Mouse (Mus musculus): Measurements from ENCODE around the gene Erf. TPM values are rescaled to one million over a fixed set of nuclear protein-coding genes. Genes with fewer than 3 reads are reported as not detected.

Erf gene
- polyA plus RNA-seq, 1 experiment from 2014 or later = 17.9 TPM

DNA sequence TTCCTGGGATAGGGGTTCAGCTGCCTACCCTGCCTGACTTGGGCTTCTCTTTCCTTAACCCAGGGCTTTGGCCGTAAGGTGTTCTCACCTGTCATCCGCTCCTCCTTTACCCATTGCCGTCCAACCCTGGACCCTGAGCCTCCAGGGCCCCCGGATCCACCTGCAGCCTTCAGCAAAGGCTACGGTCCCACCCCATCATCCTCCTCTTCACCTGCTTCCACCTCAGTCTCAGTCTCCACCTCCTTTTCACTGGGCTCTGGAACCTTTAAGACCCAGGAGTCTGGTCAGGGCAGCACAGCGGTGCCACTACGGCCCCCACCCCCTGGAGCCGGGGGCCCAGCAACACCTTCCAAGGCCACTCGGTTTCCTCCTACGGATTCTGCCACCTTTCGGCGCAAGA, 37.5 kb upstream of the Erf start:
- WGBS = 86% methylated on average over 12 of the region's 12 CpGs
- no peak overlapping the region for H3K9ac ChIP-seq

DNA sequence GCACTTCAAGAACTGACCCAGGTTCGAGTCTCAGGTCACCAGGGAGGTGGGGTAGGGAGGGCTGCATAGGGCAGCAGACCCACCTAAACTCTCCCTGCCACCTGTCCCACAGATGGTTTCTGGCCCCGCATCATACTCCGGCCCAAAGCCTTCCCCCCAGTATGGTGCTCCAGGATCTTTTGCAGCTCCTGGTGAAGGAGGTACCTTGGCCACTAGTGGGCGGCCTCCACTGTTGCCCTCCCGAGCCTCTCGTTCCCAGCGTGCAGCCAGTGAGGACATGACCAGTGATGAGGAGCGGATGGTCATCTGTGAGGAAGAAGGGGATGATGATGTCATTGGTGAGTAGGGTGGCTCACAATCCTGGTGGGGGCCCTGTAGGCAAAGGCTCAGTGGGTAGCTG, 36.4 kb upstream of the Erf start:
- peaks cover 73% of the 10 kb centered on the region for H3K36me3 ChIP-seq
- whole genome bisulfite sequencing = 80% methylated on average over 8 of the region's 8 CpGs
- no peak overlapping the region for H3K9ac ChIP-seq
- no peaks in the 10 kb centered on the region for H3K9me3 ChIP-seq (replicated peaks)
- H3K4me3 ChIP-seq (replicated peaks) = no peak overlapping the region
- ATAC-seq (replicated peaks; ENCODE audit: low FRiP score) = no peak
- H3K27ac ChIP-seq = no peak overlapping the region
- H3K27me3 ChIP-seq = no peaks in the 10 kb centered on the region
- no peak overlapping the region for H3K4me2 ChIP-seq
- peaks cover 36% of the 10 kb centered on the region for H3K4me1 ChIP-seq

More for the DNA sequence above, 37.5 kb upstream of the Erf start:
- H3K9me3 ChIP-seq (replicated peaks) = no peaks in the 10 kb centered on the region
- H3K4me3 ChIP-seq (replicated peaks) = no peak overlapping the region
- no peak for ATAC-seq (replicated peaks; ENCODE audit: low FRiP score)
- no peak overlapping the region for H3K4me2 ChIP-seq
- no peak overlapping the region for H3K27ac ChIP-seq
- H3K36me3 ChIP-seq = peaks cover 84% of the 10 kb centered on the region
- H3K27me3 ChIP-seq = no peaks in the 10 kb centered on the region
- peaks cover 37% of the 10 kb centered on the region for H3K4me1 ChIP-seq

- H3K27me3 ChIP-seq = no peaks in the 10 kb centered on the region
- no peak overlapping the region for H3K27ac ChIP-seq
- H3K4me1 ChIP-seq = peaks cover 38% of the 10 kb centered on the region
- H3K9me3 ChIP-seq (replicated peaks) = no peaks in the 10 kb centered on the region
- no peak overlapping the region for H3K4me3 ChIP-seq (replicated peaks)
- H3K36me3 ChIP-seq = peaks cover 60% of the 10 kb centered on the region
- H3K9ac ChIP-seq = no peak overlapping the region
- H3K4me2 ChIP-seq = no peak overlapping the region
- WGBS = 90% methylated on average over 20 of the region's 20 CpGs
- ATAC-seq (replicated peaks; ENCODE audit: low FRiP score) = no peak
These were observed 35.1 kb upstream of the Erf start for GRCm38 (mm10) chr7:25285511-25286238.

DNA sequence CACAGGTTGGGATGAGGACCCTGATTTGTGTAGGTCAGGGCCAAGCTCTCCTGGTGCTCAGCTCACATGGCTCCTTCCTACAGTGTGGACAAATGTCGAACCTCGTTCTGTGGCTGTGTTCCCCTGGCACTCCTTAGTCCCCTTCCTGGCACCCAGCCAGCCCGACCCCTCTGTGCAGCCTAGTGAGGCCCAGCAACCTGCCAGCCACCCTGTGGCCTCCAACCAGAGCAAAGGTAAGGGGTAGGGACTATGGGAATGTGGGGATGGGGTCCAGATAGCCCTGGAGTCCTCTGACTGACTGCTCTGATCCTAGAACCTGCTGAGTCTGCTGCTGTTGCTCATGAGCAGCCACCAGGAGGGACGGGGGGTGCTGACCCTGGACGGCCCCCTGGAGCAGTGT, 34.2 kb upstream of the Erf start:
- Histone ChIP-seq H3K9me3 (replicated peaks) (no peaks in the 10 kb centered on the region), H3K4me2 (peak overlapping the region; percentile 90; the same call in 1 of the 2 replicates), H3K4me3 (replicated peaks) (0 out of 2 replicates have a peak overlapping the region, but pooled peaks have one; percentile 83), H3K27ac (no peak overlapping the region), H3K9ac (0 out of 2 replicates have a peak overlapping the region, but pooled peaks have one; percentile 85), H3K36me3 (peaks cover 51% of the 10 kb centered on the region), H3K27me3 (no peaks in the 10 kb centered on the region), H3K4me1 (peaks cover 44% of the 10 kb centered on the region)
- ATAC-seq (replicated peaks; ENCODE audit: low FRiP score) = no peak
- 65% methylated on average over 5 of the region's 5 CpGs for WGBS

- 34% methylated on average over 2 of the region's 2 CpGs for WGBS
- peak overlapping the region; percentile 100 for H3K27ac ChIP-seq
- ATAC-seq (replicated peaks; ENCODE audit: low FRiP score) = no peak
- no peaks in the 10 kb centered on the region for H3K9me3 ChIP-seq (replicated peaks)
- H3K36me3 ChIP-seq = peaks cover 45% of the 10 kb centered on the region
- H3K4me2 ChIP-seq = peak overlapping the region; percentile 90
- no peaks in the 10 kb centered on the region for H3K27me3 ChIP-seq
- peaks cover 50% of the 10 kb centered on the region for H3K4me1 ChIP-seq
- H3K4me3 ChIP-seq (replicated peaks) = peak overlapping the region; percentile 83
- H3K9ac ChIP-seq = peak overlapping the region; percentile 85
These were observed 33.6 kb upstream of the Erf start for GRCm38 (mm10) chr7:25284171-25284570.

- peak overlapping the region; percentile 100 for H3K27ac ChIP-seq
- H3K27me3 ChIP-seq = no peaks in the 10 kb centered on the region
- H3K4me1 ChIP-seq = peaks cover 51% of the 10 kb centered on the region
- peaks cover 40% of the 10 kb centered on the region for H3K36me3 ChIP-seq
- WGBS = 10% methylated on average over 5 of the region's 5 CpGs
- H3K9ac ChIP-seq = peak overlapping the region; percentile 85
- no peaks in the 10 kb centered on the region for H3K9me3 ChIP-seq (replicated peaks)
- H3K4me2 ChIP-seq = peak overlapping the region; percentile 90
- peak overlapping the region; percentile 83 for H3K4me3 ChIP-seq (replicated peaks)
- no peak for ATAC-seq (replicated peaks; ENCODE audit: low FRiP score)
These were observed 33.1 kb upstream of the Erf start for GRCm38 (mm10) chr7:25283637-25284036.

- peak overlapping the region; percentile 83 for H3K4me3 ChIP-seq (replicated peaks)
- 0% methylated on average over 33 of the region's 36 CpGs for WGBS
- H3K27me3 ChIP-seq = no peaks in the 10 kb centered on the region
- peak overlapping the region; percentile 90 for H3K4me2 ChIP-seq
- 0 out of 2 replicates have a peak, but pooled peaks have one; percentile 3 for ATAC-seq (replicated peaks; ENCODE audit: low FRiP score)
- peak overlapping the region; percentile 85 for H3K9ac ChIP-seq
- peak overlapping the region; percentile 100 for H3K27ac ChIP-seq
- no peaks in the 10 kb centered on the region for H3K9me3 ChIP-seq (replicated peaks)
- H3K4me1 ChIP-seq = peaks cover 55% of the 10 kb centered on the region
- H3K36me3 ChIP-seq = peaks cover 31% of the 10 kb centered on the region
These were observed 32.2 kb upstream of the Erf start for GRCm38 (mm10) chr7:25282731-25283211.

- Histone ChIP-seq H3K4me1 (peaks cover 63% of the 10 kb centered on the region), H3K4me3 (replicated peaks) (peak overlapping the region; percentile 83), H3K27me3 (no peaks in the 10 kb centered on the region), H3K36me3 (peaks cover 23% of the 10 kb centered on the region), H3K9ac (peak overlapping the region; percentile 85), H3K4me2 (peak overlapping the region; percentile 90), H3K27ac (peak overlapping the region; percentile 100), H3K9me3 (replicated peaks) (no peaks in the 10 kb centered on the region)
- WGBS = under 1% methylated on average over 71 of the region's 108 CpGs
- ATAC-seq (replicated peaks; ENCODE audit: low FRiP score) = peak; percentile 83
These were observed 31.4 kb upstream of the Erf start for GRCm38 (mm10) chr7:25281734-25282601.

DNA sequence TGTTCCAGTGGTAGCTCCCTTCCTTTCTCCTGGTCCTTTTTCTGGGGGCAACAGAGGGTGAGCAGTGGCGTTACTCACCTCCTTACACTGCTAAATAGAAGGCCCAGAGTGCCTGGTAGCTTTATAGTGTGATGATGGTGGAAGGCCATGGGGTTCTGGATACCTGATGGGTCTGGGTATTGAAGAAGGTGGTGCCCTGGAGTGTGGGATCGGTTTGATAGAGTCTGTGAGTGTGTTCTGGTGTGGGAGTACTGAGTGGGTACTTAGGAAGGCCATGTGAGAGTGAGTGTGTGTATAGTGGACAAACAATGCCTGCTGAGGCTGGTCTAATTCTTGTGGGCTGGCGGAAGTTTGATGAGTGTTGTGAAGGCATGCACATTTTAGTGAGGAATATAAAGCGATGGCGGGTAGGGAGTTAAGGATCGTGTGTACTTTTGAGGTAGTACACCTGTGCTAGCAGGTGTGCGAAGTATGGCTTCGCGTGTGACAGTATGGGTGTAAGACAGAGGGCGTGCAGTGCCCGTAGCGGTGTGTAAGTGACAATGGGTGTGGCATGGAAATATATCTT, 30.7 kb upstream of the Erf start:
- H3K9me3 ChIP-seq (replicated peaks) = no peaks in the 10 kb centered on the region
- H3K27me3 ChIP-seq = no peaks in the 10 kb centered on the region
- WGBS = 15% methylated on average over 12 of the region's 12 CpGs
- peak overlapping the region; percentile 100 for H3K27ac ChIP-seq
- H3K4me2 ChIP-seq = peak overlapping the region; percentile 90
- ATAC-seq (replicated peaks; ENCODE audit: low FRiP score) = no peak
- peak overlapping the region; percentile 53; the same call in 1 of the 2 replicates for H3K9ac ChIP-seq
- peaks cover 16% of the 10 kb centered on the region for H3K36me3 ChIP-seq
- H3K4me1 ChIP-seq = peaks cover 69% of the 10 kb centered on the region
- peak overlapping the region; percentile 83 for H3K4me3 ChIP-seq (replicated peaks)

- H3K9me3 ChIP-seq (replicated peaks) = no peaks in the 10 kb centered on the region
- H3K4me2 ChIP-seq = peak overlapping the region; percentile 90
- WGBS = under 1% methylated on average over 6 of the region's 6 CpGs
- H3K27ac ChIP-seq = peak overlapping the region; percentile 100
- H3K4me3 ChIP-seq (replicated peaks) = peak overlapping the region; percentile 72
- H3K4me1 ChIP-seq = peaks cover 80% of the 10 kb centered on the region
- ATAC-seq (replicated peaks; ENCODE audit: low FRiP score) = no peak
- peak overlapping the region; percentile 53 for H3K9ac ChIP-seq
- no peaks in the 10 kb centered on the region for H3K27me3 ChIP-seq
- H3K36me3 ChIP-seq = peaks cover 5% of the 10 kb centered on the region
These were observed 29.6 kb upstream of the Erf start for GRCm38 (mm10) chr7:25279861-25280791.
